Mouse (Mus musculus) liver, embryonic 14.5 days (tissue): ENCODE data around the gene Nle1.

Experiments used
- CTCF ChIP-seq: IDR thresholded peaks from 2 replicates; pipeline ENCODE4 v1.5.1; 2016; ENCODE audit warnings: antibody characterized with exemption, low read depth, control low read depth
- EP300 ChIP-seq: IDR thresholded peaks from 2 replicates; pipeline ENCODE4 v1.6.1; 2016; ENCODE audit warnings: antibody characterized with exemption, low read depth

- no peak for TF ChIP-seq CTCF
- no peak for TF ChIP-seq EP300
These were observed 45.2 kb downstream of the Nle1 start for GRCm38 (mm10) chr11:82863059-82863458.
